Mouse (Mus musculus) midbrain, embryonic 13.5 days (tissue): ENCODE results near the gene Myog. TPM values are rescaled to one million over a fixed set of nuclear protein-coding genes. Genes with fewer than 3 reads are reported as not detected.

Experiments used
- ATAC-seq: fragments of 200-750 bp; cut with Nextera tagmentation; 2 replicates; pipeline ENCODE4 v1.8.0; 2017; ENCODE audit warnings: mild to moderate bottlenecking, moderate TSS enrichment, moderate library complexity
- H3K27ac ChIP-seq: fragments of 300-500 bp; sonication (generic); 2 replicates; pipeline ENCODE4 v1.5.1; 2015; ENCODE audit warnings: inconsistent platforms, mild to moderate bottlenecking, moderate library complexity
- H3K27me3 ChIP-seq: fragments of 300-500 bp; sonication (generic); 2 replicates; pipeline ENCODE4 v1.6.1; 2015; ENCODE audit warnings: mild to moderate bottlenecking, inconsistent platforms
- H3K36me3 ChIP-seq: fragments of 300-500 bp; sonication (generic); 2 replicates; pipeline ENCODE4 v1.6.1; 2015; ENCODE audit warnings: mild to moderate bottlenecking, inconsistent platforms
- H3K4me1 ChIP-seq: fragments of 300-500 bp; sonication (generic); replicated peaks from 2 replicates; pipeline ENCODE4 v1.6.1; 2015; ENCODE audit warnings: inconsistent platforms
- H3K4me2 ChIP-seq: fragments of 300-500 bp; sonication (generic); replicated peaks from 2 replicates; pipeline ENCODE4 v1.6.1; 2015; ENCODE audit warnings: moderate library complexity, mild to moderate bottlenecking, inconsistent platforms
- H3K4me3 ChIP-seq: fragments of 300-500 bp; sonication (generic); replicated peaks from 2 replicates; pipeline ENCODE4 v1.5.1; 2015; ENCODE audit warnings: mild to moderate bottlenecking, inconsistent platforms
- H3K9ac ChIP-seq: fragments of 300-500 bp; sonication (generic); replicated peaks from 2 replicates; pipeline ENCODE4 v1.6.1; 2015; ENCODE audit warnings: mild to moderate bottlenecking, inconsistent platforms
- H3K9me3 ChIP-seq: fragments of 300-500 bp; sonication (generic); 2 replicates; pipeline ENCODE4 v1.6.1; 2016; ENCODE audit warnings: mild to moderate bottlenecking, inconsistent platforms
- WGBS: fragments of 180-500 bp; shearing (Covaris S2); methylation state at CpG from one replicate; pipeline ENCODE4 v1.1.7; 2015; 5-methylcytosine and 5-hydroxymethylcytosine counted together
- polyA plus RNA-seq: library from polyadenylated mRNA; unstranded; fragments of >200 nt; fragmentation: Nextera tagmentation; extraction: Ambion mirVana; gene quantifications from 2 replicates; pipeline ENCODE4 v1.2.1, GENCODE M21; 2015

The Myog gene
- polyA plus RNA-seq, 1 experiment from 2014 or later, result not detected

GRCm38 (mm10) chr1:134333371-134334110 lies 43.8 kb downstream of the Myog start:
- Histone ChIP-seq H3K9ac (no peak overlapping the region), H3K9me3 (no peaks in the 10 kb centered on the region), H3K4me3 (no peak overlapping the region), H3K36me3 (no peaks in the 10 kb centered on the region), H3K27ac (no peak overlapping the region), H3K27me3 (no peaks in the 10 kb centered on the region), H3K4me2 (no peak overlapping the region), H3K4me1 (peaks cover 9% of the 10 kb centered on the region; the same call in 1 of the 2 replicates)
- ATAC-seq, result no peak
- WGBS, result 77% methylated on average over 10 of the region's 10 CpGs

- WGBS, result 78% methylated on average over 7 of the region's 7 CpGs
- no peak overlapping the region for H3K4me2 ChIP-seq
- H3K4me1 ChIP-seq, result peaks cover 9% of the 10 kb centered on the region; the same call in 1 of the 2 replicates
- H3K9me3 ChIP-seq, result no peaks in the 10 kb centered on the region
- no peak overlapping the region for H3K9ac ChIP-seq
- ATAC-seq, result no peak
- H3K36me3 ChIP-seq, result no peaks in the 10 kb centered on the region
- H3K27me3 ChIP-seq, result no peaks in the 10 kb centered on the region
- no peak overlapping the region for H3K4me3 ChIP-seq
- H3K27ac ChIP-seq, result no peak overlapping the region
Measured at GRCm38 (mm10) chr1:134334111-134334827, 44.5 kb downstream of the Myog start.

GRCm38 (mm10) chr1:134335211-134335923 lies 45.6 kb downstream of the Myog start:
- Histone ChIP-seq H3K36me3 (no peaks in the 10 kb centered on the region), H3K4me2 (no peak overlapping the region), H3K9ac (no peak overlapping the region), H3K27ac (no peak overlapping the region), H3K4me1 (peaks cover 9% of the 10 kb centered on the region; the same call in 1 of the 2 replicates), H3K4me3 (no peak overlapping the region), H3K9me3 (no peaks in the 10 kb centered on the region), H3K27me3 (no peaks in the 10 kb centered on the region)
- 84% methylated on average over 13 of the region's 13 CpGs for WGBS
- no peak for ATAC-seq

GRCm38 (mm10) chr1:134335924-134336810 lies 46.4 kb downstream of the Myog start:
- no peaks in the 10 kb centered on the region for H3K9me3 ChIP-seq
- no peak overlapping the region for H3K27ac ChIP-seq
- H3K4me1 ChIP-seq, result peaks cover 9% of the 10 kb centered on the region; the same call in 1 of the 2 replicates
- 91% methylated on average over 12 of the region's 12 CpGs for WGBS
- no peaks in the 10 kb centered on the region for H3K27me3 ChIP-seq
- ATAC-seq, result no peak
- H3K4me3 ChIP-seq, result no peak overlapping the region
- no peaks in the 10 kb centered on the region for H3K36me3 ChIP-seq
- H3K4me2 ChIP-seq, result no peak overlapping the region
- H3K9ac ChIP-seq, result no peak overlapping the region

GRCm38 (mm10) chr1:134336958-134337710 lies 47.3 kb downstream of the Myog start:
- H3K27me3 ChIP-seq, result no peaks in the 10 kb centered on the region

GRCm38 (mm10) chr1:134339162-134339561 lies 49.4 kb downstream of the Myog start:
- Histone ChIP-seq H3K4me3 (no peak overlapping the region), H3K27ac (no peak overlapping the region), H3K9me3 (no peaks in the 10 kb centered on the region), H3K27me3 (no peaks in the 10 kb centered on the region), H3K4me2 (no peak overlapping the region), H3K9ac (no peak overlapping the region), H3K4me1 (peaks cover 4% of the 10 kb centered on the region), H3K36me3 (no peaks in the 10 kb centered on the region)
- ATAC-seq, result no peak
- WGBS, result 95% methylated on average over 7 of the region's 7 CpGs

More at GRCm38 (mm10) chr1:134336958-134337710, 47.3 kb downstream of the Myog start:
- WGBS, result 84% methylated on average over 11 of the region's 11 CpGs
- Histone ChIP-seq H3K4me2 (no peak overlapping the region), H3K36me3 (no peaks in the 10 kb centered on the region), H3K9me3 (no peaks in the 10 kb centered on the region), H3K27ac (no peak overlapping the region), H3K4me3 (no peak overlapping the region), H3K4me1 (peaks cover 9% of the 10 kb centered on the region; the same call in 1 of the 2 replicates), H3K9ac (no peak overlapping the region)
- no peak for ATAC-seq

GRCm38 (mm10) chr1:134339757-134340619 lies 50.2 kb downstream of the Myog start:
- no peaks in the 10 kb centered on the region for H3K9me3 ChIP-seq
- ATAC-seq, result no peak
- no peak overlapping the region for H3K9ac ChIP-seq
- H3K4me3 ChIP-seq, result no peak overlapping the region
- H3K4me1 ChIP-seq, result peaks cover 12% of the 10 kb centered on the region
- H3K27me3 ChIP-seq, result no peaks in the 10 kb centered on the region
- no peak overlapping the region for H3K4me2 ChIP-seq
- 92% methylated on average over 18 of the region's 18 CpGs for whole genome bisulfite sequencing
- H3K36me3 ChIP-seq, result no peaks in the 10 kb centered on the region
- H3K27ac ChIP-seq, result no peak overlapping the region

GRCm38 (mm10) chr1:134341641-134342277 lies 52.0 kb downstream of the Myog start:
- Histone ChIP-seq H3K4me2 (no peak overlapping the region), H3K4me1 (peaks cover 13% of the 10 kb centered on the region), H3K27ac (no peak overlapping the region), H3K36me3 (peaks cover 10% of the 10 kb centered on the region), H3K27me3 (no peaks in the 10 kb centered on the region), H3K4me3 (no peak overlapping the region), H3K9ac (no peak overlapping the region), H3K9me3 (no peaks in the 10 kb centered on the region)
- 80% methylated on average over 5 of the region's 5 CpGs for WGBS
- no peak for ATAC-seq
